9 mouse cellular contexts compared by ENCODE assay signal in genomic region chr1:181631371-181631770, GRCm38 (mm10).
"Had no signal": no experiment of that assay in that cellular context is flagged by ENCODE, and none has a peak within 500 bp of the region (broad histone marks: within the 10 kb centered on the region; RNA-seq: fewer than 3 reads in every experiment).

No protein-coding gene starts in this region.

- DNase-seq: lung, adult 2 months; lung, postnatal 14 days; lung, postnatal 36 days; right cerebral cortex, postnatal 25 days; right cerebral cortex, postnatal 4 days; spleen, adult 18-20 months; thymus, adult 18-20 months; thymus, postnatal 14 days; thymus, postnatal 36 days had no signal
